Mouse (Mus musculus) embryonic facial prominence, embryonic 15.5 days (tissue): ENCODE results near the gene Actr3b. TPM values are rescaled to one million over a fixed set of nuclear protein-coding genes. Genes with fewer than 3 reads are reported as not detected.

ENCODE experiments used
- ATAC-seq: fragments of 200-750 bp; cut with Nextera tagmentation; 2 replicates; pipeline ENCODE4 v1.8.0; 2017; ENCODE audit warnings: low read depth, moderate TSS enrichment; ENCODE audit not compliant: insufficient number of reproducible peaks, low FRiP score, low TSS enrichment
- H3K27ac ChIP-seq: fragments of 300-500 bp; sonication (generic); replicated peaks from 2 replicates; pipeline ENCODE4 v1.5.1; 2015; ENCODE audit warnings: mild to moderate bottlenecking, inconsistent platforms
- H3K27me3 ChIP-seq: fragments of 300-500 bp; sonication (generic); 2 replicates; pipeline ENCODE4 v1.6.1; 2015; ENCODE audit warnings: inconsistent platforms
- H3K36me3 ChIP-seq: fragments of 300-500 bp; sonication (generic); 2 replicates; pipeline ENCODE4 v1.6.1; 2015; ENCODE audit warnings: mild to moderate bottlenecking, inconsistent platforms
- H3K4me1 ChIP-seq: fragments of 300-500 bp; sonication (generic); 2 replicates; pipeline ENCODE4 v1.6.1; 2015; ENCODE audit warnings: inconsistent platforms
- H3K4me2 ChIP-seq: fragments of 300-500 bp; sonication (generic); replicated peaks from 2 replicates; pipeline ENCODE4 v1.6.1; 2015; ENCODE audit warnings: mild to moderate bottlenecking, inconsistent platforms
- H3K4me3 ChIP-seq: fragments of 300-500 bp; sonication (generic); replicated peaks from 2 replicates; pipeline ENCODE4 v1.5.1; 2015; ENCODE audit warnings: mild to moderate bottlenecking, inconsistent platforms
- H3K9ac ChIP-seq: fragments of 300-500 bp; sonication (generic); 2 replicates; pipeline ENCODE4 v1.6.1; 2015; ENCODE audit warnings: inconsistent platforms
- H3K9me3 ChIP-seq: fragments of 300-500 bp; sonication (generic); replicated peaks from 2 replicates; pipeline ENCODE4 v1.6.1; 2016; ENCODE audit warnings: inconsistent platforms
- WGBS: fragments of 180-500 bp; shearing (Covaris S2); methylation state at CpG from one replicate; pipeline ENCODE4 v1.1.7; 2015; 5-methylcytosine and 5-hydroxymethylcytosine counted together
- polyA plus RNA-seq: library from polyadenylated mRNA; unstranded; fragments of >200 nt; fragmentation: Nextera tagmentation; extraction: Ambion mirVana; gene quantifications from 2 replicates; pipeline ENCODE4 v1.2.1, GENCODE M21; 2015

The Actr3b gene
- polyA plus RNA-seq, 1 experiment from 2014 or later: 7.0 TPM

GRCm38 (mm10) chr5:25791570-25791969 lies 31.8 kb downstream of the Actr3b start:
- Histone ChIP-seq H3K4me3 (no peak overlapping the region), H3K27ac (no peak overlapping the region), H3K9me3 (no peaks in the 10 kb centered on the region), H3K9ac (no peak overlapping the region), H3K4me1 (no peaks in the 10 kb centered on the region), H3K27me3 (no peaks in the 10 kb centered on the region), H3K4me2 (no peak overlapping the region), H3K36me3 (no peaks in the 10 kb centered on the region)
- ATAC-seq: no peak
- WGBS: 85% methylated on average over 6 of the region's 6 CpGs

- no peak for ATAC-seq
Measured at GRCm38 (mm10) chr5:25797776-25798175, 38.0 kb downstream of the Actr3b start.

GRCm38 (mm10) chr5:25800929-25801328 lies 41.1 kb downstream of the Actr3b start:
- Histone ChIP-seq H3K9ac (no peak overlapping the region), H3K4me2 (no peak overlapping the region), H3K27ac (no peak overlapping the region), H3K9me3 (no peaks in the 10 kb centered on the region), H3K4me3 (no peak overlapping the region), H3K27me3 (no peaks in the 10 kb centered on the region), H3K4me1 (0 out of 2 replicates have a peak, but pooled peaks cover 4% of the 10 kb centered on the region), H3K36me3 (no peaks in the 10 kb centered on the region)
- ATAC-seq: 0 out of 2 replicates have a peak, but pooled peaks have one; percentile 4
- WGBS: 59% methylated on average over 6 of the region's 6 CpGs

More at GRCm38 (mm10) chr5:25797776-25798175, 38.0 kb downstream of the Actr3b start:
- H3K4me2 ChIP-seq: no peak overlapping the region
- H3K27ac ChIP-seq: no peak overlapping the region
- H3K9me3 ChIP-seq: no peaks in the 10 kb centered on the region
- H3K27me3 ChIP-seq: no peaks in the 10 kb centered on the region
- no peaks in the 10 kb centered on the region for H3K36me3 ChIP-seq
- no peak overlapping the region for H3K4me3 ChIP-seq
- 0 out of 2 replicates have a peak, but pooled peaks cover 4% of the 10 kb centered on the region for H3K4me1 ChIP-seq
- no peak overlapping the region for H3K9ac ChIP-seq
- WGBS: 82% methylated on average over 11 of the region's 11 CpGs

GRCm38 (mm10) chr5:25801744-25802143 lies 41.9 kb downstream of the Actr3b start:
- no peak overlapping the region for H3K9ac ChIP-seq
- 0 out of 2 replicates have a peak, but pooled peaks cover 4% of the 10 kb centered on the region for H3K4me1 ChIP-seq
- ATAC-seq: no peak
- no peaks in the 10 kb centered on the region for H3K27me3 ChIP-seq
- 70% methylated on average over 4 of the region's 4 CpGs for WGBS
- H3K4me3 ChIP-seq: no peak overlapping the region
- H3K4me2 ChIP-seq: no peak overlapping the region
- no peaks in the 10 kb centered on the region for H3K9me3 ChIP-seq
- no peak overlapping the region for H3K27ac ChIP-seq
- no peaks in the 10 kb centered on the region for H3K36me3 ChIP-seq

GRCm38 (mm10) chr5:25804569-25804968 lies 44.8 kb downstream of the Actr3b start:
- Histone ChIP-seq H3K9ac (no peak overlapping the region), H3K4me1 (0 out of 2 replicates have a peak, but pooled peaks cover 4% of the 10 kb centered on the region), H3K9me3 (no peaks in the 10 kb centered on the region), H3K4me2 (no peak overlapping the region), H3K27me3 (no peaks in the 10 kb centered on the region), H3K36me3 (no peaks in the 10 kb centered on the region), H3K27ac (no peak overlapping the region), H3K4me3 (no peak overlapping the region)
- no peak for ATAC-seq
- 77% methylated on average over 5 of the region's 5 CpGs for WGBS

- no peak overlapping the region for H3K27ac ChIP-seq
- H3K4me3 ChIP-seq: no peak overlapping the region
- no peaks in the 10 kb centered on the region for H3K36me3 ChIP-seq
- no peaks in the 10 kb centered on the region for H3K27me3 ChIP-seq
- no peaks in the 10 kb centered on the region for H3K4me1 ChIP-seq
- H3K4me2 ChIP-seq: no peak overlapping the region
- 51% methylated on average over 6 of the region's 6 CpGs for WGBS
- ATAC-seq: no peak
- H3K9me3 ChIP-seq: no peaks in the 10 kb centered on the region
- H3K9ac ChIP-seq: no peak overlapping the region
Measured at GRCm38 (mm10) chr5:25812922-25813321, 53.1 kb downstream of the Actr3b start.

- H3K9ac ChIP-seq: no peak overlapping the region
- H3K36me3 ChIP-seq: no peaks in the 10 kb centered on the region
- H3K4me1 ChIP-seq: no peaks in the 10 kb centered on the region
- no peak overlapping the region for H3K4me2 ChIP-seq
- H3K9me3 ChIP-seq: no peaks in the 10 kb centered on the region
- 68% methylated on average over 16 of the region's 16 CpGs for WGBS
- H3K4me3 ChIP-seq: no peak overlapping the region
- no peaks in the 10 kb centered on the region for H3K27me3 ChIP-seq
- no peak overlapping the region for H3K27ac ChIP-seq
- ATAC-seq: no peak
Measured at GRCm38 (mm10) chr5:25829308-25830094, 69.7 kb downstream of the Actr3b start.

GRCm38 (mm10) chr5:25830802-25831201 lies 71.0 kb downstream of the Actr3b start:
- H3K9me3 ChIP-seq: no peaks in the 10 kb centered on the region
- H3K36me3 ChIP-seq: no peaks in the 10 kb centered on the region
- H3K27me3 ChIP-seq: no peaks in the 10 kb centered on the region
- 80% methylated on average over 3 of the region's 3 CpGs for WGBS
- no peak overlapping the region for H3K27ac ChIP-seq
- no peaks in the 10 kb centered on the region for H3K4me1 ChIP-seq
- no peak for ATAC-seq
- no peak overlapping the region for H3K4me3 ChIP-seq
- H3K4me2 ChIP-seq: no peak overlapping the region
- no peak overlapping the region for H3K9ac ChIP-seq

GRCm38 (mm10) chr5:25831624-25832023 lies 71.8 kb downstream of the Actr3b start:
- peak; percentile 60; the same call in 1 of the 2 replicates for ATAC-seq
- H3K36me3 ChIP-seq: no peaks in the 10 kb centered on the region
- H3K9ac ChIP-seq: no peak overlapping the region
- H3K4me1 ChIP-seq: no peaks in the 10 kb centered on the region
- no peak overlapping the region for H3K4me3 ChIP-seq
- no peak overlapping the region for H3K4me2 ChIP-seq
- no peak overlapping the region for H3K27ac ChIP-seq
- H3K9me3 ChIP-seq: no peaks in the 10 kb centered on the region
- 55% methylated on average over 5 of the region's 5 CpGs for WGBS
- no peaks in the 10 kb centered on the region for H3K27me3 ChIP-seq

- no peak for ATAC-seq
- Histone ChIP-seq H3K27ac (no peak overlapping the region), H3K4me2 (no peak overlapping the region), H3K4me3 (no peak overlapping the region), H3K27me3 (no peaks in the 10 kb centered on the region), H3K4me1 (no peaks in the 10 kb centered on the region), H3K9ac (no peak overlapping the region), H3K9me3 (no peaks in the 10 kb centered on the region), H3K36me3 (no peaks in the 10 kb centered on the region)
- WGBS: 28% methylated on average over 4 of the region's 4 CpGs
Measured at GRCm38 (mm10) chr5:25839400-25839799, 79.6 kb downstream of the Actr3b start.

- Histone ChIP-seq H3K36me3 (no peaks in the 10 kb centered on the region), H3K9me3 (no peaks in the 10 kb centered on the region), H3K27ac (no peak overlapping the region), H3K4me2 (no peak overlapping the region), H3K9ac (no peak overlapping the region), H3K27me3 (no peaks in the 10 kb centered on the region), H3K4me3 (no peak overlapping the region), H3K4me1 (no peaks in the 10 kb centered on the region)
- ATAC-seq: no peak
- 85% methylated on average over 6 of the region's 6 CpGs for WGBS
Measured at GRCm38 (mm10) chr5:25846558-25846957, 86.8 kb downstream of the Actr3b start.

GRCm38 (mm10) chr5:25847154-25847553 lies 87.4 kb downstream of the Actr3b start:
- Histone ChIP-seq H3K4me1 (no peaks in the 10 kb centered on the region), H3K27me3 (no peaks in the 10 kb centered on the region), H3K9ac (no peak overlapping the region), H3K4me3 (no peak overlapping the region), H3K9me3 (no peaks in the 10 kb centered on the region), H3K36me3 (no peaks in the 10 kb centered on the region), H3K4me2 (no peak overlapping the region), H3K27ac (no peak overlapping the region)
- no peak for ATAC-seq
- 86% methylated on average over 7 of the region's 7 CpGs for WGBS
